Mouse (Mus musculus) left cerebral cortex, postnatal 25 days (tissue): ENCODE data around the gene Snx3. TPM values are rescaled to one million over a fixed set of nuclear protein-coding genes. Genes with fewer than 3 reads are reported as not detected.
A peak's percentile ranks its signal among the peaks of the same experiment; 100 is the strongest.

Source experiments
- DNase-seq, 2 experiments: peaks; one replicate each; pipeline ENCODE4 v3.0.0; 2022; ENCODE audit warnings: low spot score in 2 of 2, mixed read lengths in 1 of 2
- intact Hi-C: fragments of 180-260 bp; cut with DNase I; formaldehyde crosslinking; loops from one replicate; pipeline ENCODE4 v1.15.1; 2025
- total RNA-seq, 2 experiments: library from RNA; stranded (reverse); gene quantifications; 2 replicates each; pipeline ENCODE4 v1.2.3; 2021

Gene Snx3
- total RNA-seq, 2 experiments from 2014 or later = 208 to 218 TPM

DNA sequence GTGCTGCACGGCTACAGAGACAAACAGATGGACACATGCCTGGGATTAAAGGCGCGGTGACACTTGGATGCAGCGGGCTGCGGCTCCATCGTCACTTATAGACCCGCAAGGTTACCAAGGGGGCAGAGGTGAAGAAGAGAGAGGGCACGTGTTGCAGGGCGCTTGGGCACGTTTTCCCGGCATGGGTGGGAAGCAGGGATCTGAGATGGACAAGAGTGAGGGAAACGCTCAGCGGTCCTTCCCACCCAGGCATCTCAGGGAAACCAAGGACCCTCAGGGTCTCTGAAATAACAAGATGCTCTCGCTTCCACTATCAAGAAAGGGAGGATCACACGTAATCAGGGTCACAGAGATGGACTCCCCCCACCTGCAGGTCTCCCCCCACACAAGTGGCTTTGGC lies 71.1 kb downstream of the Snx3 start:
- no peak for DNase-seq
- intact Hi-C loops = no loop called here

DNA sequence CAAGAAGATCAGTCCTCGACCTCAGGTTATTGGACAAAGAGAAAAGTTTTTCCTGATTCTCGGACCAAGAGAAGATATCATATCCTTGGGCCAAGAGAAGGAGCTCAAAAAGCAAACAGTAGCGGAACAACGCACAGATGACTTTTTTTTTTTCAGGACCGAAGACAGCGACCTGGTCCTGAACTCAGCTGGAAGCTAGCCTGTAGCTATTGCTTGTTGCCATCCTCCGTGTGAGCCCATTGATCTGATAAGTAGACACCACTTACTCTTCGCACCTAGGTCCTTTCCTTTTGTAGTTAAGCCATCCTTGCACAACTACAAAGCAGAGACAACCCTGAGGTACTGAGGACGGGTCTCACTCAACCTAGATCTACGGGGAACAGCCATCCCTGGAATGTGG lies 72.8 kb downstream of the Snx3 start:
- intact Hi-C loops = no loop called here
- DNase-seq = no peak

DNA sequence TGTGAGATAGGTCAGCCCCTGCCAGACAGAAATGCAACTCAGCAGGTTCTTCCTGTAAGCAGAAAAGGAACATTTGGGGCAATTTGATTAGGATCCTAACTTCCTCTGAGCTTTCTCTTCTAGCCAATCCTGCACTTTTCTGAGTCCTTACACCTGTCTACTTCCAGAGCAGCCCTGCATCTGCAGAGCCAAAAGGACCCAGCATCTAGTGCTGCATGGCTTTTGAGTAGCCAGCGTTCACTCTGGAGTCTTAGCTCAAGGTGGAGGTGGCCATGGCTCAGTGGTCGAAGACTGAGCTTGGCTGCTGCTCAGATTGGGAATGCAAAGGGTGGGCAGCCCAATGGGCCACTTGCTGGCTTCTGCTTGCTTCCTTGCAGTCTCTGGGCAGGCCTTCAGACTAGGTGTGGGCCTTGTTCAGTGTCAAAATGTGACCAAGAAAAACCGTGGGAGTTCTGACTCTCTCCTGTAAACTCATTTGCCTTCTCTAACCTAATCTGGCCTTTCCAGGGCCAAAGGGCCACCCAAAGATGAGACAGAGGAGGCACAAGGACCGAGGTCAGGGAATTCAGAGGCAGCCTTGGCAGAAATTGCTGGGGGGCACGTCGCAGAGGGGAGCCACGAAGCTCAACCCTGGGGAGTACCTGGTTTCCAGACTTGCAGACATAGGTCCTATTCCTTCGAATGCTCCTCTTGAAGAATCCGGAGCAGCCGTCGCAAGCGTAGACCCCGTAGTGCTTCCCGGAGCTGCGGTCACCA lies 75.9 kb downstream of the Snx3 start:
- DNase-seq = no peak
- intact Hi-C loops = loop anchor here (2.0 kb wide), 1 partner anchor 161 kb away; no protein-coding TSS in a partner anchor

DNA sequence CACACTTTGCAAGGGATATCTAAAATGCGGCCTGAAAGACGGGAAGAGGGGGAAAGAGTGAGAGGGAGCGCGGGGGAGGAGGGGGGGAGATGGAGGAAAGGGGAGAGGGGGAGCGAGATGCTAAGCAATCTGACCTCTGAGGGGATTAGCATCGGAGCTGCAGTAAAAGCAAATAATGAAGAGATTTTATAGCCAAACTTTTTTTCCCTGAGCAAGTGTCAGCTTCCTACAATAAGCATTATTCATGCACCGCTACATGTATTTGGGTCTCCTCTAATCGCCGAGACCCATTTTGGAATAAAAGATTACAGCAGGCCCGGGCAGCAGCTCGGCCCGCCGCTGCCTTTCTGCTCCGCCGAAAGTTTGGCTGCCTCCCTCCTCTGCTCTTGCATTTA lies 76.4 kb downstream of the Snx3 start:
- DNase-seq = no peak
- intact Hi-C loops = loop anchor here (2.0 kb wide), 1 partner anchor 161 kb away; no protein-coding TSS in a partner anchor

DNA sequence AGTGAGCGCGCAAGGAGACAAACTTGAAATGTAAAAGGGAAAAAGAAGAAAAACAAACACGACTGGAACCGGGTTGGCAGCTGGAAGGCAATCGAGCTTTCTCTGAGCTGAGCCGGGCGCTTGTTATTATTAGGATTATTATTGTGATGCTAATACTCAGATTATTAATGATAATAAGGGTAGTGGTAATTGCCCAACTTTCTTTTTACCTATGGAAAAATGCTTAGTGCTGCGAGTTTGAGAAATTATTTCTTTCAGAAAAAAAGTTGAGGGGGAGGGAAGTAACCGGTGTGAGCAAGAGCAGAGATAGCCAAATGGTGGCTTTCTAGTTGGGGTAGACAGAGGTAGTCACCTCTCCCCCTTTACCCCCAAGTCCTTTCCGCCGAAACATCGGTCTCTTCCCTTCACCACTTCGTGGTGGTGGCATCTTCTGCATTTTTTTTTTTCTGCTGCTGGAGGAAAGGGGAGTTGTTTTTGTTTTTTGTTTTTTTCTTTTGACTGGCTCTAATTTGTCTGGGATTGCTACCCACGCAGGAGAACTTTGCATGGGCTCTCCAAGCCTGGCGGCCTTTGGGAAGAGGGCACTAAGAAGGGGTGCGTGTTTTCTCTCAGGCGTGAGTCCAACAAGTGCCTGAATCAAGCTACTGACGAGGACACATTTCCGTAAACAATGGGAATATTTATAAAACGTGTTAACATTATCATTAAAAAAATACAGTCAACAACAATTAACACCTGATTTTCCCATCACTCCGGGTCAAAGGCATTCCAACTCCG lies 77.1 kb downstream of the Snx3 start:
- intact Hi-C loops = loop anchor here (2.0 kb wide), 1 partner anchor 162 kb away; no protein-coding TSS in a partner anchor
- no peak for DNase-seq

DNA sequence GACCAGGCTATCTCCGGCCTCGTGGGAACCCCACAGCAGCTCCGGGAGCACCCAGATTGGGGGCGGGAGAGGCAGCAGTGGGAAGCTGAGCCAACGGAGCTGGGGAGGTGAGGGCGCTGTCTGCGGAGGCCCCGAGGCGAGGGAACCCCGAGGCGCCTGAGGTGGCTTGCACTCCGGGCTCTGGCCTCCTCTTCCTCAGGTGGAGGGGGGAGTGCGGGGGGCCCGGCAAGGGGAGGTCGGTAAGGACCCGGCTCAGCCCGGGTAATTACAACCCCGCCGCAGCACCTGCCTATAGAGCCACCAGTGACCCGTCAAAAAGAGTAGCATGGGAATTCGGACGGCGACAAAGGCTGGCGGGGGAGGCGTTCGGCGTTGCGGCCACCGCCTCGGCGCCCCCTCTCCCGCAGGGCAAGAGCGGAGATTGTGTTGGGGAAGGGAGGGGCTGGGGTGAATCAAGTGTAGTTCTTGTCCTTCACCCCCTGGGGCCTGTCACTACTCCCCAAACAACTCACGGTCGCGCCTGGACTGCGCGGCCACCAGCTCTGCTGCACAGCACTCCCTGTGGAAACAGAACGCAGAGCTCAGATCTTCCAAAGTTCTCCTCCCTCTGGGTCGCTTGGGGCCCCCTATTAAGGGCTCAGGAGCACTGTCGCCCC lies 77.8 kb downstream of the Snx3 start:
- intact Hi-C loops = loop anchor here (1.0 to 5.0 kb wide), 3 partner anchors 53 to 163 kb away; partner anchors contain the start of gene Snx3

DNA sequence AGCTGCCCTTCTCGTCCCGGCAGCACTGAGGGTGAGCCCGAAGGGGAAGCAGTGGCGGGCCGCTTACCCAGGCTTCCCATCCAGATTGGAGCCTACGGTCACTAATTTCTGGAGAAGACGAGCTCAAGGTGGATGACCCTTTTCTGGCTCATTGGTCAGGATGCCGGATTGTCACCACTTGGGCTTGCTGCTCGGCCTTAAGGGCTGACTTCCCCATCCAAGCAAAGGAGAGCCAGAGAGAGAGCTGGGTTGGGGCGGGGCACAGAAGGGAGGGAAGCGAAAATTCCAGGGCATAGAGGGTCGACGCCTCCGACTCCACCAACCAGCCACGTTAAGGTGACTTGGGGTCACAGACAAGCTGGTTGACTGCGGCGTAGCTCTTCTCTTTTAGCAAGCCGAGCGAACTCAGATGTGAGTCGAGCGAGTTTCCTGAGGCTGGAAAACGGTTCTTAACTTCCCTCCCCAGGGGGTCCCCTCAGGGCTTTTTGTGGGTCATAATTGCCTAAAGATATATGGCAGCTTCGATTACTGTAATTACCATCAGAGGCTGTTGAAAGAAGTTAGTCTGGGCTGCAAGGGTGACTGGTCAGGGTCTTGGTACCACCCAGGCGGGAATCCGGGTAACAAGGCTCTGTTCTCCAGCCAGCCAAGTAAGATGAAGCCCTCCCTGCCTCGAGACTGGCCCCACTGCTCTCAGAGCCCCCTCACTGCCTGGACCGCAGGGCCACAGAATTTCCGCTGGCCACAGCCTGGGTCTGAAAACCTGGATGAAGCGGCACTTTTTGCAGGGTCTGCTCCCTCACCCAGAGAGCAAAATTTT lies 78.5 kb downstream of the Snx3 start:
- DNase-seq = no peak
- intact Hi-C loops = loop anchor here (1.0 to 5.0 kb wide), 2 partner anchors 52 to 78 kb away; partner anchors contain the start of gene Snx3

More for the DNA sequence above, 77.8 kb downstream of the Snx3 start:
- peak in 1 of 2 experiments; percentile 10 for DNase-seq

DNA sequence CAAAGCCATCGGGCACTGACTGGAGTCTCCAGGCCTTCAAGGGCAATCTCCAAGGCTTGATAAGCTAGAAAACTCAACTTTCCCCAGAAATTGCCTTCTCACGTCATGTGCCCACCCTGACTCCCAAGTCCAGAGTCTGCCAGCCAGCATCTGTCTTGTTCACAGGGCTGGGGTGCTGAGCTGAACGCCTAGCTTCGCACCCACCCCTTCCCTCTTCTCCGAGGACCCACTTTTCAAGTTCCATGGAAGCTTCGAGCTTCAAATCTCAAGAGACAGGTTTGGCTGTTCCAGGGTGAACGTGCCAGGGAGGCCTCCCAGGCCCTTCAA lies 79.1 kb downstream of the Snx3 start:
- DNase-seq = no peak
- intact Hi-C loops = loop anchor here (1.0 to 5.0 kb wide), 2 partner anchors 51 to 79 kb away; partner anchors contain the start of gene Snx3

DNA sequence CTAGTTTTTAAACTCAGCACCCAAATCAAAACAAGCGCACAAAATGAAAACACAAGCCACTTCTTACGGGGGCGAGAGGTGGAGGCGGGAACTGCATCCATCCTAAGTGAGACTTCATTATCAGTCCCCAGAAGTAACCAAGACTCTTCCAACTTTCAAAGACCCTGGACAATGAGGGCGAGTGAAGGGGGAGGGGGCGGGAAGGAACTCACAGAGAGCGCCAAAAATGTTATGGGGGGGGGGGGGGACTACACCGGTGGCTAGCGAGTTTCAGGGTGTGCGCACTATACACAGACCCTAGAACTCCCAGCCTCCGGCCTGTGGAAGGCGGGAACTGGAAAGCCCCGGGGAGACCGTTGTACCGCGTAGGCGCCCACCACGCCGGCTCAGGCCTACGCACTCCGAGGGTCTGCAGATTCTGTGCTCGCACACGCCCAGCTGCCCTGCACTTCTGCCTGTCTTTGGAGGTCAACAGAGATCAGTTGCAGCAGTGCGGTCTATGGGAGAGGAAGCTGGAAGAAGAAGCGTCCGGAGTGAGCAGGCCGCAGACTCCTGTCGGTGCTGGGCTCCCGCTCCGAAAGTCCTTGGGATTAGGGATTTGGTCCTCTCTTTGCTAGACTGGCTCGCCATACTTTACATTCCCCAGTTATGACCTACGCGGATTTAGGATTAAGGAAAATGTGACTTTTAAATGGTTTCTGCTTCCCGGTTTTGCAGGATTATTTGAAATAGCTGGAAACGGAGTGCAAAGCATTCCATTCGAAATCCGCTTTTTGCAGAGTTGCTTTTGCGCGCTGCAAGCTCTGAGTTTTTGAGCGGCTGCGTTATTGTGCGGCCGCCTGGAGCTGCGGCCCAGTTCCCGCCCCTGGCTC lies 80.1 kb downstream of the Snx3 start:
- DNase-seq = peak in 1 of 2 experiments; percentile 28
- intact Hi-C loops = loop anchor here (5.0 kb wide), 1 partner anchor 50 kb away; no protein-coding TSS in a partner anchor

DNA sequence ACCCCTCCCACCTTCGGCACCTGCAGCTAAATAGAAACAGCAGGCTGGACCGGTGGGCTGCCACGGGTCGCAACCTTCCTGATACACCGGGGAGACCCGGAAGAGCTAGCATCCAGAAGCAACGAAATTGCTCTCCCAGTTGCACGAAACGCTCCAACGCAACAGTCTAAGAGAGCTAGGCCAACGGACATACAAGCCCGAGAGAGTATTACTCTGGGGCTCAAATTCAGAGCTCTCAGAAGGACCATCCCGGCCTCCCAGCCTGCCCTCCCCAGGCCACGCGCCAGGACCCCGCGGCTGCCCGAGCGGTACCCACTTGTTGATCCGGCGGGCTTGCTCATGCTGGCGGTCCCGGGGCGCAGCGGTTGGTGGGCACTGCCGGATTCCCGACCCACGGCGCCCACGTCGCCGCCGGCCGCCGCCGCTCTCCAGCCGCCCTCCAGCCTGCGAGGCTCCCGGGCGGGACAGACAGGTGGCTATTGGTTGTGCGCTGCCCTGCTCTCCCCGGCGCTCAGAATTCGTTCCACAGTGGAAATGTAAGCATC lies 80.8 kb downstream of the Snx3 start:
- intact Hi-C loops = loop anchor here (5.0 kb wide), 1 partner anchor 50 kb away; no protein-coding TSS in a partner anchor
- peak in 1 of 2 experiments; percentile 32 for DNase-seq

DNA sequence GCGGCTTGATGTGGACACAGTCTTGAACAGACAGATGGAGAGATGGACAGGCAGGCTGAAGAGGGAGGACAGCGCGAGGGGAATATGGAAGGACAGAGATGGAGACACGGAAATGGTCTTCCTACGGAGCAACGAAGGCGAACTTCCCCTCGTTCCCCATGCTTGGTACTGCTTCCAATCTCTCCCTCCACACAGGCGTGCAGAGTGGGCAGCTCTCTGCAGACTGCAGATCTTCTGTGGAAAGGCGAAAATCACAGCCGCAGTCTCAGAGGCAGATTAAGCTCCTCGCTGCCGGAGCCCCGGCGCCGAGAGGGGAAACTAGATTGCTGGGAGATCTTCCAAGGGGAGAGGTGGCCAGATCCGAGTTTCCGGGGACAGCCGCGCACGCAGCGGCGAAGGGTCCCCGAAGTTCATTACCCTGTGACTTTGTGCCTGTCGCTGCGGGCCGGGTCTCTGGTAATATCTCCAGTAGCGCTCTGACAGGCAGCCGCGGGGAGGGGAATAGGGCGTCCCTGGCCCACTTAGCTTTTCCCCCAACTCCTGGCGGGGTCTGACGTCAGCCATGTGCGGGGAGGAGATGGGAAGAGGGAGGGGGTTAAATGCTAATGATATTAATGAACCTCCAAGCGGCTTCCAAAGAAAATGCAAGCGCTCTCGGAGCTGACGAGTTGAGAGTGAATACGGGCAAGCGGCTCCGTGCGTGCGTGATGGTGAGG lies 81.5 kb downstream of the Snx3 start, which contains the start of the genes Nr2e1 and Ostm1:
TSS of gene Nr2e1 (minus strand) at position 476 of the 716 bp plus-strand sequence.
TSS of gene Ostm1 (plus strand) at position 666 of the 716 bp plus-strand sequence.
- peak; percentile 59 to 68 for DNase-seq
- intact Hi-C loops = loop anchor here (5.0 kb wide), 1 partner anchor 49 kb away; no protein-coding TSS in a partner anchor

DNA sequence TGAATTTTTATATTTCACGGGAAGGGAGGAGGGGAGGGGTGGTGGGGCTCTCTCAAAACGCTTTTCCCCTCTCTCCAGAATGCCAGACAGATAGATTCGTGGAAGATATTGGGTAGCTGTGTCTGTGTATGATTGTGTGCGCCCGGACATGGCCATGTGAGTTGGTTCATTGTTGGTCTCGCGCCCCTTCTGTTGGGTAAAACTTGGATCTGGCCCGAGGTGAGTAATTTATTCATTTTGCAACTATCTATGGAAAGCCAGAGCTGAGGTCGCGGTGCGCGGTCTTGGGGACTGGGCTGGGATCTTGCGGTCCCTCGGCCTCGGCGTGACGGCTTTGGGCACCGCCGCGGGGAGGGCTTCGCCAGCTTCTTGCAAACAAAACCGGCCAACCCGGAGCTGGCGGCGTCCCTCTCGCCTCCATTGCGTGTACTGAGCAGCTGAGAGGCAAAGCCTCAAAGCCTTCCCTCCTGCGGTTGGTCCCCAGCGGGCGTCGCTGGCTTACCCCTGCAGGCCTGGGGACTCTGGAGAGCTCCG lies 82.1 kb downstream of the Snx3 start:
- DNase-seq = peak in 1 of 2 experiments; percentile 16
- intact Hi-C loops = loop anchor here (5.0 kb wide), 1 partner anchor 48 kb away; no protein-coding TSS in a partner anchor

DNA sequence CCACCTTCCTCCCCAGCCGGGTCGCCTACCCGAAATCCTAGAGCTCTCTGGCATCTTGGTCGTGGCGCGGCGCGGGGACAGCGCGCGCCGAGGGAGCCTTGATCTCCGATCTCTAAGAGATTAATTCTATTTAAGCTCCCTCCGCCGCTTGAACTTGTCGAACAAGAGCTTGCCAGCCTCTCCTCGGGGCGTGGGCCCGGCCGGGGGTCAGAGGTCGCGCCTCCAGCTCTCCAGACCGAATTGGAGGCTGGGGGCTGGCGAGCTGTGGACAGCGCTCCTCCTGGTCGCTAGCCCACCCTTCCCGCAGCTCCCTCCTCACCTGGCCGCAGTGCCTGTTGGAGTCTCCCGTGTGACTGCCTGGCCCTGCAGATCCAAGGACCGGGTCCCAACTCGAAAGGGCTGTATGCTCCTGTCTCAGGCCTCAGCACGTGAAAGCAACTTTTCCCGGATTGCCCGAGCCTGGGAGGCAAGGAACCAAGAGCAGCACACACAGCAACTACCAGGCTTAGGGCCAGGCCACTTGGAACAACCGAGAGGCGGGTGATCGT lies 82.7 kb downstream of the Snx3 start:
- intact Hi-C loops = loop anchor here (5.0 kb wide), 1 partner anchor 48 kb away; no protein-coding TSS in a partner anchor
- no peak for DNase-seq
